Mouse (Mus musculus) CH12.LX (cell line): ENCODE data around the gene Ostn. TPM values are rescaled to one million over a fixed set of nuclear protein-coding genes. Genes with fewer than 3 reads are reported as not detected.
A peak's percentile ranks its signal among the peaks of the same experiment; 100 is the strongest.

Experiments used
- DNase-seq: peaks from one replicate; pipeline ENCODE4 v3.0.0-alpha.2; 2013; ENCODE audit errors: extremely low read depth
- H3K27ac ChIP-seq: 2 replicates; pipeline ENCODE4 v1.5.1; 2012; ENCODE audit warnings: low read depth, mild to moderate bottlenecking, control low read depth, moderate library complexity; ENCODE audit not compliant: insufficient read depth
- H3K27me3 ChIP-seq: replicated peaks from 2 replicates; pipeline ENCODE3; 2012; ENCODE audit warnings: inconsistent platforms
- H3K36me3 ChIP-seq, 2 experiments: replicated peaks in 1 of 2; 2 replicates each; pipeline versions ENCODE3 to v1.6.1; 2012; ENCODE audit warnings: inconsistent platforms in 1 of 2, low read length in 1 of 2, mild to moderate bottlenecking in 1 of 2, mixed read lengths in 1 of 2, moderate library complexity in 1 of 2; ENCODE audit not compliant: control insufficient read depth in 1 of 2, insufficient read depth in 1 of 2
- H3K4me1 ChIP-seq, 2 experiments: 2 replicates each; pipeline ENCODE4 v1.6.1; 2012; ENCODE audit warnings: inconsistent platforms in 1 of 2, moderate library complexity in 1 of 2; ENCODE audit not compliant: insufficient read depth in 2 of 2, control insufficient read depth in 1 of 2
- H3K4me2 ChIP-seq: 2 replicates; pipeline ENCODE4 v1.6.1; 2012; ENCODE audit warnings: low read depth, mild to moderate bottlenecking, control low read depth; ENCODE audit not compliant: poor library complexity, insufficient read depth, severe bottlenecking
- H3K4me3 ChIP-seq, 3 experiments: fragments of 150-350 bp in 1 of 3; sonication (generic) in 1 of 3; replicated peaks in 1 of 3; 2 replicates each; pipeline versions ENCODE3 to v1.5.1; 2011 to 2012; ENCODE audit warnings: low read depth in 2 of 3, low read length in 2 of 3, mild to moderate bottlenecking in 2 of 3, moderate library complexity in 2 of 3, control low read depth in 1 of 3, improper control_type of control experiment in 1 of 3, inconsistent platforms in 1 of 3, mixed read lengths in 1 of 3; ENCODE audit not compliant: poor library complexity in 1 of 3
- H3K79me2 ChIP-seq: replicated peaks from 2 replicates; pipeline ENCODE4 v1.6.1; 2012; ENCODE audit warnings: mild to moderate bottlenecking, moderate library complexity; ENCODE audit not compliant: control insufficient read depth, poor library complexity, insufficient read depth, severe bottlenecking; ENCODE audit errors: extremely low read depth
- H3K9ac ChIP-seq: 2 replicates; pipeline ENCODE4 v1.6.1; 2012; ENCODE audit warnings: low read depth, mild to moderate bottlenecking, control low read depth, moderate library complexity; ENCODE audit not compliant: insufficient read depth
- H3K9me3 ChIP-seq: replicated peaks from 2 replicates; pipeline ENCODE3; 2012; ENCODE audit warnings: low read length, inconsistent platforms, mixed read lengths
- BHLHE40 ChIP-seq: IDR thresholded peaks from 2 replicates; pipeline ENCODE4 v1.6.1; 2011; ENCODE audit warnings: mild to moderate bottlenecking, low read depth, low read length, improper control_type of control experiment
- CHD1 ChIP-seq: IDR thresholded peaks from 2 replicates; pipeline ENCODE4 v1.6.1; 2012; ENCODE audit warnings: low read depth, low read length, improper control_type of control experiment, inconsistent platforms
- CHD2 ChIP-seq: IDR thresholded peaks from 2 replicates; pipeline ENCODE4 v1.6.1; 2011; ENCODE audit warnings: low read length, improper control_type of control experiment
- CTCF ChIP-seq, 2 experiments: IDR thresholded peaks in 1 of 2; conservative IDR thresholded peaks in 1 of 2; 2 replicates each; pipeline ENCODE4 v1.5.1; 2011 to 2012; ENCODE audit warnings: low read depth in 2 of 2, low read length in 2 of 2, improper control_type of control experiment in 1 of 2, inconsistent platforms in 1 of 2, mild to moderate bottlenecking in 1 of 2, moderate library complexity in 1 of 2
- E2F4 ChIP-seq: IDR thresholded peaks from 2 replicates; pipeline ENCODE4 v1.6.1; 2011; ENCODE audit warnings: low read depth, low read length, improper control_type of control experiment; ENCODE audit not compliant: insufficient replicate concordance
- ELF1 ChIP-seq: IDR thresholded peaks from 2 replicates; pipeline ENCODE4 v1.6.1; 2014; ENCODE audit warnings: low read depth, mild to moderate bottlenecking, inconsistent platforms, low read length, improper control_type of control experiment
- EP300 ChIP-seq: IDR thresholded peaks from 2 replicates; pipeline ENCODE4 v1.6.1; 2011; ENCODE audit warnings: low read length, improper control_type of control experiment
- ETS1 ChIP-seq: conservative IDR thresholded peaks from 2 replicates; pipeline ENCODE4 v1.6.1; 2012; ENCODE audit warnings: low read depth, mild to moderate bottlenecking, inconsistent platforms, low read length, improper control_type of control experiment, moderate library complexity
- GABPA ChIP-seq: IDR thresholded peaks from 2 replicates; pipeline ENCODE4 v1.6.1; 2012; ENCODE audit warnings: low read depth, low read length, improper control_type of control experiment, inconsistent platforms; ENCODE audit not compliant: insufficient replicate concordance
- HCFC1 ChIP-seq: IDR thresholded peaks from 2 replicates; pipeline ENCODE4 v1.6.1; 2012; ENCODE audit warnings: low read depth, mild to moderate bottlenecking, inconsistent platforms, low read length, improper control_type of control experiment
- IRF4 ChIP-seq: IDR thresholded peaks from 2 replicates; pipeline ENCODE4 v1.6.1; 2014; ENCODE audit warnings: low read depth, mild to moderate bottlenecking, inconsistent platforms, low read length, improper control_type of control experiment
- JUN ChIP-seq: IDR thresholded peaks from 2 replicates; pipeline ENCODE4 v1.6.1; 2011; ENCODE audit warnings: low read depth, mild to moderate bottlenecking, low read length, improper control_type of control experiment, moderate library complexity; ENCODE audit not compliant: insufficient read depth
- JUND ChIP-seq: conservative IDR thresholded peaks from 2 replicates; pipeline ENCODE4 v1.6.1; 2011; ENCODE audit warnings: low read depth, low read length, improper control_type of control experiment
- MAFK ChIP-seq: IDR thresholded peaks from 2 replicates; pipeline ENCODE4 v1.6.1; 2011; ENCODE audit warnings: low read length, improper control_type of control experiment; ENCODE audit not compliant: insufficient replicate concordance
- MAX ChIP-seq: IDR thresholded peaks from 2 replicates; pipeline ENCODE4 v1.6.1; 2011; ENCODE audit warnings: low read length, improper control_type of control experiment
- MAZ ChIP-seq: IDR thresholded peaks from 2 replicates; pipeline ENCODE4 v1.6.1; 2012; ENCODE audit warnings: low read depth, mild to moderate bottlenecking, inconsistent platforms, low read length, improper control_type of control experiment, moderate library complexity
- MEF2A ChIP-seq: IDR thresholded peaks from 2 replicates; pipeline ENCODE4 v1.6.1; 2014; ENCODE audit warnings: low read depth, mild to moderate bottlenecking, inconsistent platforms, low read length, improper control_type of control experiment, borderline replicate concordance
- MXI1 ChIP-seq: IDR thresholded peaks from 2 replicates; pipeline ENCODE4 v1.6.1; 2011; ENCODE audit warnings: mild to moderate bottlenecking, low read depth, low read length, improper control_type of control experiment
- NELFE ChIP-seq: IDR thresholded peaks from 2 replicates; pipeline ENCODE4 v1.6.1; 2011; ENCODE audit warnings: low read depth, low read length, improper control_type of control experiment
- NRF1 ChIP-seq: IDR thresholded peaks from 2 replicates; pipeline ENCODE4 v1.6.1; 2014; ENCODE audit warnings: low read depth, mild to moderate bottlenecking, inconsistent platforms, low read length, improper control_type of control experiment, moderate library complexity
- PAX5 ChIP-seq: IDR thresholded peaks from 2 replicates; pipeline ENCODE4 v1.6.1; 2012; ENCODE audit warnings: low read length, inconsistent platforms, mixed read lengths
- POLR2A ChIP-seq: IDR thresholded peaks from 2 replicates; pipeline ENCODE4 v1.6.1; 2011; ENCODE audit warnings: low read depth, mild to moderate bottlenecking, improper control_type of control experiment, low read length
- POLR2AphosphoS2 ChIP-seq: IDR thresholded peaks from 2 replicates; pipeline ENCODE4 v1.6.1; 2011; ENCODE audit warnings: low read depth, low read length, improper control_type of control experiment
- RAD21 ChIP-seq: IDR thresholded peaks from 2 replicates; pipeline ENCODE4 v1.6.1; 2011; ENCODE audit warnings: low read depth, mild to moderate bottlenecking, low read length, improper control_type of control experiment, moderate library complexity
- RCOR1 ChIP-seq: conservative IDR thresholded peaks from 2 replicates; pipeline ENCODE4 v1.6.1; 2012; ENCODE audit warnings: low read depth, mild to moderate bottlenecking, inconsistent platforms, low read length, improper control_type of control experiment
- SIN3A ChIP-seq: IDR thresholded peaks from 2 replicates; pipeline ENCODE4 v1.6.1; 2012; ENCODE audit warnings: low read length, improper control_type of control experiment, inconsistent platforms
- SMC3 ChIP-seq: IDR thresholded peaks from 2 replicates; pipeline ENCODE4 v1.6.1; 2011; ENCODE audit warnings: low read depth, low read length, improper control_type of control experiment
- TBP ChIP-seq: conservative IDR thresholded peaks from 2 replicates; pipeline ENCODE4 v1.6.1; 2011; ENCODE audit warnings: low read depth, low read length, improper control_type of control experiment
- TCF12 ChIP-seq: IDR thresholded peaks from 2 replicates; pipeline ENCODE4 v1.6.1; 2014; ENCODE audit warnings: low read depth, mild to moderate bottlenecking, inconsistent platforms, low read length, improper control_type of control experiment
- UBTF ChIP-seq: IDR thresholded peaks from 2 replicates; pipeline ENCODE4 v1.6.1; 2012; ENCODE audit warnings: low read depth, mild to moderate bottlenecking, inconsistent platforms, low read length, improper control_type of control experiment, moderate library complexity
- USF1 ChIP-seq: IDR thresholded peaks from 2 replicates; pipeline ENCODE4 v1.6.1; 2014; ENCODE audit warnings: low read depth, mild to moderate bottlenecking, inconsistent platforms, low read length, improper control_type of control experiment
- ZC3H11A ChIP-seq: IDR thresholded peaks from 2 replicates; pipeline ENCODE4 v1.6.1; 2012; ENCODE audit warnings: low read depth, mild to moderate bottlenecking, inconsistent platforms, low read length, improper control_type of control experiment
- ZKSCAN1 ChIP-seq: IDR thresholded peaks from 2 replicates; pipeline ENCODE4 v1.6.1; 2012; ENCODE audit warnings: low read depth, inconsistent platforms, low read length, improper control_type of control experiment, borderline replicate concordance
- ZMIZ1 ChIP-seq: IDR thresholded peaks from 2 replicates; pipeline ENCODE4 v1.6.1; 2012; ENCODE audit warnings: low read depth, mild to moderate bottlenecking, inconsistent platforms, low read length, improper control_type of control experiment
- ZNF384 ChIP-seq: IDR thresholded peaks from 2 replicates; pipeline ENCODE4 v1.6.1; 2012; ENCODE audit warnings: low read depth, low read length, improper control_type of control experiment, inconsistent platforms
- dilution Hi-C: fragments of 300-500 bp; cut with MboI; formaldehyde crosslinking; loops from 2 replicates; pipeline ENCODE4 v1.14.3; 2020; ENCODE audit warnings: low sequenced_read_pairs; ENCODE audit not compliant: extremely low pct_unique_long_range_greater_than_20kb, extremely low pct_ligation_motif_present
- in situ Hi-C: fragments of 300-500 bp; cut with MboI; formaldehyde crosslinking; loops from 3 replicates; pipeline ENCODE4 v1.14.3; 2019; ENCODE audit warnings: low sequenced_read_pairs, low pct_ligation_motif_present, low pct_unique_long_range_greater_than_20kb, mixed read lengths
- polyA plus RNA-seq: library from polyadenylated mRNA; unstranded; fragments of >175 nt; gene quantifications from 2 replicates; pipeline ENCODE4 v1.2.1, GENCODE M21; 2012; ENCODE audit warnings: low read depth; ENCODE audit not compliant: insufficient read length
- total RNA-seq, 2 experiments: library from RNA; depleted of rRNA; stranded (reverse); fragments of 300-350 nt in 1 of 2; fragments of >200 nt in 1 of 2; gene quantifications; 2 replicates each; pipeline ENCODE4 v1.2.3; 2012 to 2014

Ostn gene
- total and polyA plus RNA-seq, 3 experiments: 0.67 to 1.7 (median 1.0) TPM

GRCm38 (mm10) chr16:27349878-27350532 is 42.7 kb downstream of the Ostn start (continued):
- TF ChIP-seq BHLHE40 (peak; percentile 71), NRF1 (no peak), TCF12 (peak; percentile 51), RCOR1 (peak; percentile 84; the same call in 1 of the 2 replicates), IRF4 (peak; percentile 40), ELF1 (no peak), ZC3H11A (no peak), CHD2 (peak; percentile 17; the same call in 1 of the 2 replicates), ETS1 (peak; percentile 42), MAFK (0 out of 2 replicates have a peak, but pooled peaks have one; percentile 57), TBP (no peak), GABPA (no peak), SIN3A (peak; percentile 65), POLR2A (no peak), MAX (peak; percentile 88), UBTF (no peak), PAX5 (no peak)

DNA sequence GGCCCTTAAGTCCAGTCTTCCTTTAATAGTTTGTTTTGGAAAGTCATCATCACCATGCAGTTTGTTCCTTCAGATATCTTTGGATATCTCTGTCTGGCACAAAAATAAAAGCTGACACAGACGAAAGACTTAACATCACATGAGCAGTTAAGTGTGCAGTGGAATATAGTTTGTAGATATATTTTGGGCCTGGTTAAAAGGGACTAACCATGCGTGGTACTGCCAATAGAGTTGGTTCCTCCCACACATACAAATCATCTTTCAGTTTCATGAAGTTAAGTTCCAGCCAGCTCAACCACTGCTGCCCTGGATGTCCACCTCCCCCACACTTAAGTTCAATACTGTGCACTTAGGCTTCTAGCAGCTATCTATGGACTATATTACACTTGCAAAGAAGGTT is 47.2 kb downstream of the Ostn start:
- Histone ChIP-seq H3K4me1 (peaks cover 13 to 67% of the 10 kb centered on the region in 2 experiments), H3K9me3 (no peaks in the 10 kb centered on the region), H3K79me2 (no peaks in the 10 kb centered on the region), H3K36me3 (no peaks in the 10 kb centered on the region), H3K27ac (peak overlapping the region; percentile 90), H3K9ac (peak overlapping the region; percentile 41), H3K4me3 (no peak overlapping the region), H3K27me3 (no peaks in the 10 kb centered on the region), H3K4me2 (peak overlapping the region; percentile 91)
- in situ Hi-C loops: no loop called here
- dilution Hi-C loops: no loop called here
- peak; percentile 90 for DNase-seq
- TF ChIP-seq EP300: peak; percentile 95
- TF ChIP-seq TCF12: peak; percentile 86; the same call in 1 of the 2 replicates
- no peak for TF ChIP-seq POLR2A
- peak; percentile 97 for TF ChIP-seq BHLHE40
- TF ChIP-seq MXI1: no peak
- no peak for TF ChIP-seq UBTF
- no peak for TF ChIP-seq ZMIZ1
- peak; percentile 76 for TF ChIP-seq JUND
- TF ChIP-seq TBP: peak; percentile 72
- TF ChIP-seq NELFE: no peak
- peak; percentile 93 for TF ChIP-seq IRF4
- TF ChIP-seq MAZ: no peak
- TF ChIP-seq USF1: no peak
- TF ChIP-seq JUN: peak; percentile 73
- no peak; the same call in 1 of the 2 replicates for TF ChIP-seq ELF1
- no peak for TF ChIP-seq PAX5
- TF ChIP-seq MAX: peak; percentile 86
- peak; percentile 44; the same call in 1 of the 2 replicates for TF ChIP-seq HCFC1
- no peak for TF ChIP-seq GABPA
- TF ChIP-seq SMC3: peak; percentile 25
- peak; percentile 93 for TF ChIP-seq CHD2
- peak; percentile 98 for TF ChIP-seq MEF2A
- TF ChIP-seq RCOR1: peak; percentile 72
- TF ChIP-seq CHD1: peak; percentile 91; the same call in 1 of the 2 replicates
- TF ChIP-seq SIN3A: peak; percentile 87
- peak; percentile 31 for TF ChIP-seq RAD21
- no peak for TF ChIP-seq ZNF384
- TF ChIP-seq NRF1: no peak
- TF ChIP-seq E2F4: 0 out of 2 replicates have a peak, but pooled peaks have one; percentile 50
- no peak for TF ChIP-seq CTCF (conservative IDR thresholded peaks at IDR 0.05 in 1 of 2, IDR thresholded peaks at IDR 0.05 in 1 of 2; ENCODE audit: low read depth in 2 of 2, low read length in 2 of 2)
- TF ChIP-seq POLR2AphosphoS2: no peak
- no peak for TF ChIP-seq ZKSCAN1
